Mouse (Mus musculus): ENCODE measurements at regions not wholly inside any gene's neighbourhood (a gene's known extent, or its start where the extent isn't known, plus 50 kb on each side); places are given as distances from the start of the nearest gene placed in this dataset.

- DNase-seq (ENCODE audit: low read depth, low spot score), result no peak
Observed at GRCm38 (mm10) chr11:19585228-19585627, 338.9 kb upstream of the Spred2 start.

DNA sequence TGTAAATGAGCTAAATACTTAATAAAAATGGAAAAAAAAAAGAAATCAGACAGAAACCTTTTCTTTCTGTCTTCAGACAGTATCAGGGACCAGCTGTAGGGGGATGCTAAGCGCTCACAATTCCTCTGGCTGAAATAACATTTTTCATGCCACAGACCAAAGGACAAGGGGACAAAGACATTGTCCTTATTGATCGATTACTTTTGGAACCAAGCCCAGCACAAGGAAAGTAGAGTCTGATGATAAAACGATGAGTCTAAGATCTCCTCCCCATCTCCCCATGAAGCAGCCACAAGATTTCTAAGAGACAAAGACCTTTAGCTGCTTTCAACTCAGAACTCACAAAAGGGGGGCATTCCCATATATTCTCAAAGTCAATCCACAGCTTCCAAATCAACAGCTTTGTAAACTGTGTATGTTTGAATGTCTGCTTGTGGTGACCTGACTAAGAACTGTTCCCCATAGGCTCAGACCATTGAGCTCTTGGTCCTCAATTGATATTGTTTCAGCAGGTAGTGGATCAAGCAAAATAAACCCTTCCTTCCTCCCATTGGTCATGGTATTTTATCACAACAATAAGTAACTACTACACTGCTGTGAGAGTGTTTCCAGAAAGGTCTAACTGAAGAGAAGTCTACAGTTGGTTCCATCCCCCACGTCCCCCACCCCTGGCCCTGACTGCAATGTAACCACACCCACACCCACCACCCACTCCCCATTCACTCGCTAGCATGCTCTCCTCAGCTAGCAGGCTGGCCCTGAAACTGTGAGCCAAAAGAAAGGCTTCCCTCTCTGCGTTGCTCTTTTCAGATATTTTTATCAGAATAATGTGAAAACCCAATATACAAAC is 331.4 kb upstream of the Spred2 start:
- DNase-seq (ENCODE audit: low read depth, low spot score), result no peak

DNA sequence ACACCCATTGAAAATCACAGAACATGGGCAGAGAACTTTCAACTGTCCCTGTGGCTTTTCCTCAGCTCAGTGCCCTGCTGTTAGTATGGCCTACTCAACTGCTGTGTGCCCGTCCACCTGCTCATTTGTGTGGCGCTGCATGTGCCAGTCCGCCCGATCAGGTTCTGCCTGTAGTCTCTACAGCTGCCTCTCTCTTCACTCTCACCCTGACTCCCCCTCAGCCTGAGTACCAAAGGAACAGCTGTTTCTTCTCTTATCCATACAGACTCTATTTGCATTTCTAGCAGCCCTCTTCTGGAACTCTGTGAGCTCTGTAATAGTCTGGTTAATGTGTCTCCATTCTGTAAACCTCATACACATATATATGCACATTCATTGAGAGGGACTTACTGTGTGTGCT is 329.1 kb upstream of the Spred2 start:
- no peak for DNase-seq (ENCODE audit: low read depth, low spot score)

- DNase-seq (ENCODE audit: low read depth, low spot score), result no peak
Observed at GRCm38 (mm10) chr11:19596336-19596735, 327.8 kb upstream of the Spred2 start.

DNA sequence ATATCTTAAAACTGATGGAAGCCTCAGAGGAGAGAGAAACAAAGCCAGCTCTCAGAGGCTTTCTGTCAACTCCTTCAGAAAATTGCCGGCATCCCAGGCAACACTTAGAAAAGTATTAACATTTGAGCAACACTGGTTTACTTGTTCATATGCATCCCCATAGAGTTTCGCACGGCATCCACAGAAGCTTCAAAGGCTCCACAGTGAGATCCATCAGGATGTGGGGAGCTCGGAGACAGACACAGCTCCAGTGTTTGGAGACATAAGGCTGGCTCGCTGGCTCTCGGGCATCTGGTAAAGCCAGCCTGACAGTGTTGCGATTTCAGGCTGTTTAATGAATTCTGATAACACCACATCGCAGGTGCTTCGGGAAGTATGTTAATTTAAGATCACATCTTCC is 324.7 kb upstream of the Spred2 start:
- no peak for DNase-seq (ENCODE audit: low read depth, low spot score)

- no peak for DNase-seq (ENCODE audit: low read depth, low spot score)
Observed at GRCm38 (mm10) chr11:19601216-19601938, 322.8 kb upstream of the Spred2 start.

GRCm38 (mm10) chr11:19602496-19602895 is 321.7 kb upstream of the Spred2 start:
- no peak for DNase-seq (ENCODE audit: low read depth, low spot score)

DNA sequence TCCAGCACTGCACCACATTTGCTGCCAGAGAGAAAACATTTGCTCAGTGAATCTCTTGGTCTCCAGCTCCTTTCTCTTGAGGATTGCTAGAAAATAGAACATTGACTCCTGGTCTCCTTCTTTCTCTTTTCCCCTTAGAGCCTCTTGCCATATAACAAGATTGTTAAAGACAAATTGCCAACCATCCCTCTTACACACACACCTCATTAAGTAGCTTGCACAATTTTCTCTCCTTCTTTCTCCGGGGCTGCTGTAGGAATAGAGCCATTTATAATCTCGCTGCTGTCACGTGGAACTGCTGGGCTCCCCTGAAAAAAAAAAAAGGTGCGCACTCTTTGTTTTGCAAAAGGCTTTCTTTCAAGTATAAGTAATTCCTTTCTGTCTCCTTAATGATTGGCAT is 318.6 kb upstream of the Spred2 start:
- no peak for DNase-seq (ENCODE audit: low read depth, low spot score)

- DNase-seq (ENCODE audit: low read depth, low spot score), result no peak
Observed at GRCm38 (mm10) chr11:19606943-19607342, 317.2 kb upstream of the Spred2 start.

GRCm38 (mm10) chr11:19607941-19608340 is 316.2 kb upstream of the Spred2 start:
- DNase-seq (ENCODE audit: low read depth, low spot score), result no peak

GRCm38 (mm10) chr11:19608523-19608922 is 315.7 kb upstream of the Spred2 start:
- no peak for DNase-seq (ENCODE audit: low read depth, low spot score)

- no peak for DNase-seq (ENCODE audit: low read depth, low spot score)
Observed at GRCm38 (mm10) chr11:19610559-19610958, 313.6 kb upstream of the Spred2 start.

GRCm38 (mm10) chr11:19611217-19611616 is 313.0 kb upstream of the Spred2 start:
- no peak for DNase-seq (ENCODE audit: low read depth, low spot score)

- DNase-seq (ENCODE audit: low read depth, low spot score), result no peak
Observed at GRCm38 (mm10) chr11:19616520-19616919, 307.7 kb upstream of the Spred2 start.

DNA sequence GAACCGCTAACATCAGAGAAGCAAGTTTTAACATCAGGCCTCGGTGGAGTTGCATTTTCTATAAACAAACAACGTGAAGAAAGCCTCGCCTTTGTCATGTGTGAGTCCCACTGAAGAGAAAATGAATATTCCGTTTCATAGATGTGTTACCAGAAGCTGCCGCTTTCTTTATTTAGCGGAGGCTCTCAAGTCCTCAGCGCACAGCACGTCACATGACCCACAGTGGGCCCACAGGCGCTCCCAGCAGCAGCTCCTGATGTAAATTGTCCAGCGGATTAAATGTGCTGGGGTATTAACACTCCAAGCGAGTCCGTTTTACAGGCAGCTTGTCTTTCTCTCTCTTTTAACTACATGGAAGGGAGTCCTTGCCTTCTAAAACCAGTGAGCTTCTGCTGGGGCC is 304.7 kb upstream of the Spred2 start:
- DNase-seq (ENCODE audit: low read depth, low spot score), result no peak

DNA sequence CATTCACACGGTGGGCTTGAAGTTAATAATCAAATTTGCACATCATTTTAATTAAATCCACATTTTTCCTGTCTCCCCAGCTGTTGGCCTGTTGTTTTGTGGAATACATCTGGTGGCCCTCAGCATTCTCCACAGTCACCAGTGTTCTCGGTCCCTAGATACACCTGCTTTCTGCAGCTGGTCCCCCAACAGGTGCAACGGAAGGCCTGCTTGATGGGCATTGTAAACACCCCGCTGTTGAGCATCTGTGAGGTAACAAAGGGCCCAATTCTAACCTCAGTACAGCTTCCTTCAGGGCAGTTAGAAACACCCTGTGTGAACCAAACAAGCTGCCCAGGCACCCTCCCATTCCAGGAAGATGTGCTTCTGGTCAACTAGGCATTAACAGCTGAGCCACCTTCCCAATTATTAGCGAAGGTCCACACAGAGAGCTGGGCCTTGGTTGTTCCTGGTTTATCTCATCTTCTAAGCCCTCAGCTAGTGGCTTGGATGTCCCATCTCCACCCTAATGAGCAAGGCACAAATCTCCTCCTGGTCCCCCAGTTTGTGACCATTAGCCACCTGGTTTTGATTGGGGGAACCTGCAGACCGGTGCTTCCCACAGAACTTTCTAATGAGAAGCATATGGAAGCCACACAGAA is 293.0 kb upstream of the Spred2 start:
- DNase-seq (ENCODE audit: low read depth, low spot score), result no peak

DNA sequence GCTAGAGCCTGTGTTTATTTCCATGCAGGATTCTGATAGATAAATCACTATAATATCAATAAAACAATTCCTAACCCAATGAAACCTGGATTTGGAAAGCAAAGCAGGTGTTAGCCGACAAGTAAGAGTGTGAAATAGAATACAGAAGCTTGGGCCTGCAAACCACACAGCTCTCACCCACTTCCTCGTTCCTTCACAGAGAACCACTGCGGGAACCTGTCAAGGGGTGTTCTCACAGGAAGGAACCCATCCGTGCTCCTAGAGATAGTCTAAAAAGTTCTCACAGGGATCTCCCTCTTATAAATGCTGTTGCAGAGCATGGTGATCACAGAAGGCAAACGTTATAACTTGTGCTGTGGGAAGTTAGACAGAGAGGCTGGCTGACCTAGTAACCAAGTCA is 291.7 kb upstream of the Spred2 start:
- DNase-seq (ENCODE audit: low read depth, low spot score), result no peak

GRCm38 (mm10) chr11:19633621-19634020 is 290.6 kb upstream of the Spred2 start:
- DNase-seq (ENCODE audit: low read depth, low spot score), result no peak

GRCm38 (mm10) chr11:19641153-19641552 is 283.0 kb upstream of the Spred2 start:
- no peak for DNase-seq (ENCODE audit: low read depth, low spot score)

- no peak for DNase-seq (ENCODE audit: low read depth, low spot score)
Observed at GRCm38 (mm10) chr11:19644116-19644795, 279.9 kb upstream of the Spred2 start.

GRCm38 (mm10) chr11:19645106-19645505 is 279.1 kb upstream of the Spred2 start:
- DNase-seq (ENCODE audit: low read depth, low spot score), result no peak

DNA sequence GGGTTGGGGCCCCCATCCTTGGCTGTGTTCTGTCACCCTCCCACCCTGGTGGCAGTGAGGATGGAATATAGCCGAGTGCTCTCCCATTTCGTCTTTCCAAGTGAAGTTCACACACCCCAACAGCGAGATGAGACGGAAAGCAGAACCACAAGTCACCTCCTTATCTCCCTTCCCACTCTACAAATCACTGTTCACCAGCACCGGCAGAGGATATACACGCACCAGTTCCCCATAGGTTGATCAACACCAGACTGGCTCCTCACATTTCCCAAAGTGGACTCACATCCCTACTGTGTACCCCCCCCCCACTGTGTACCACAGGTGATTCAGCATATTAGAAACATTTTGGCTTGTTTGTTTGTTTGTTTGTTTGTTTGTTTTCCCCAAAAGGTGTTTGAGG is 272.7 kb upstream of the Spred2 start:
- no peak for DNase-seq (ENCODE audit: low read depth, low spot score)
